Mouse (Mus musculus) neural tube, embryonic 15.5 days (tissue): ENCODE measurements around the gene Dpf1. TPM values are rescaled to one million over a fixed set of nuclear protein-coding genes. Genes with fewer than 3 reads are reported as not detected.
A peak's percentile ranks its signal among the peaks of the same experiment; 100 is the strongest.

ENCODE experiments used
- ATAC-seq: fragments of 200-750 bp; cut with Nextera tagmentation; 2 replicates; pipeline ENCODE4 v1.8.0; 2017; ENCODE audit warnings: mild to moderate bottlenecking, moderate TSS enrichment, moderate library complexity; ENCODE audit not compliant: low FRiP score
- H3K27ac ChIP-seq: fragments of 300-500 bp; sonication (generic); replicated peaks from 2 replicates; pipeline ENCODE4 v1.5.1; 2015; ENCODE audit warnings: mild to moderate bottlenecking, inconsistent platforms
- H3K27me3 ChIP-seq: fragments of 300-500 bp; sonication (generic); replicated peaks from 2 replicates; pipeline ENCODE4 v1.6.1; 2015; ENCODE audit warnings: inconsistent platforms
- H3K36me3 ChIP-seq: fragments of 300-500 bp; sonication (generic); 2 replicates; pipeline ENCODE4 v1.6.1; 2015; ENCODE audit warnings: inconsistent platforms
- H3K4me1 ChIP-seq: fragments of 300-500 bp; sonication (generic); 2 replicates; pipeline ENCODE4 v1.6.1; 2015; ENCODE audit warnings: inconsistent platforms
- H3K4me2 ChIP-seq: fragments of 300-500 bp; sonication (generic); 2 replicates; pipeline ENCODE4 v1.6.1; 2015; ENCODE audit warnings: inconsistent platforms, mild to moderate bottlenecking, moderate library complexity
- H3K4me3 ChIP-seq: fragments of 300-500 bp; sonication (generic); replicated peaks from 2 replicates; pipeline ENCODE4 v1.5.1; 2015; ENCODE audit warnings: mild to moderate bottlenecking, inconsistent platforms
- H3K9ac ChIP-seq: fragments of 300-500 bp; sonication (generic); replicated peaks from 2 replicates; pipeline ENCODE4 v1.6.1; 2015; ENCODE audit warnings: mild to moderate bottlenecking, inconsistent platforms
- H3K9me3 ChIP-seq: fragments of 300-500 bp; sonication (generic); replicated peaks from 2 replicates; pipeline ENCODE4 v1.6.1; 2016; ENCODE audit warnings: inconsistent platforms
- WGBS: fragments of 180-500 bp; shearing (Covaris S2); methylation state at CpG from one replicate; pipeline ENCODE4 v1.1.7; 2015; ENCODE audit warnings: mixed read lengths; 5-methylcytosine and 5-hydroxymethylcytosine counted together
- polyA plus RNA-seq: library from polyadenylated mRNA; unstranded; fragments of >200 nt; fragmentation: Nextera tagmentation; extraction: Ambion mirVana; gene quantifications from 2 replicates; pipeline ENCODE4 v1.2.1, GENCODE M21; 2015

Gene Dpf1
- polyA plus RNA-seq, 1 experiment from 2014 or later = 198 TPM

DNA sequence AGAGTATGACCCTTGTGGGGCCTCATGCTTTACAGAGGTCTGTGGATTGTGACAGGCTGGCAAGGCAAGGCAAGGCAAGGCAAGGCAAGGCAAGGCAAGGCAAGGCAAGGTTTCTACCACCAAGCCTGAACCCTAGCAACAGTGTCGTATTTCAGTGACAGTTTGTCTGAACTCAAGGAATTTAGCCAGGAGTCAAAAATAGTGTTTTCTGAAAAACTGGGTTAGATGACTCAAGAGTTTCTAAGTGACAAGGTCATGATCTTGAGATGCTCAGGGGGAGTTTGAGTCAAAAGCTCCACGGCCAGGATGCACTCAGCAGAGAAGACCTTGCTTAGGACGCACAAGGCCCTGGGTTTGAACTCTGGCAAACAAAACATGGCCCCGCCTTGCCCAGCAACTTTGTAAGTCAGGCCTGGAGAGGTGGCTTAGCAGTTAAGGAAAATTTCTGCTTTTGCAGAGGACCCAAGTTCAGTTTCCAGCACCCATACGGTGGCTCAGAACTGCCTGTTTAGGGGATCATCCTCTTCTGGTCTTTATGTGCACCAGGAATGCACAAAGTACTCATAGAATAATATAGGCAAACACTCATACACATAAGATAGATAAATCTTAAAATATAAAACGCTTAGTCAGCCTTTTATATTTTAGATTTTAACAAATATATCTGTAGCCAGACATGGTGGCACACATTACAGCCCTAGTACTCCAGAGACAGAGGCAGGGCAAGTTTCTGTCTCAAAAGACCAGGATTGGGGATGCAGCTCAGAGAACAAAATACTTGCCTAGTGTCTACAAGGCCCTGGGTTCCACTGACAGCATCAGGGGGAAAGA, 32.3 kb downstream of the Dpf1 start:
- H3K36me3 ChIP-seq = peaks cover 40% of the 10 kb centered on the region
- H3K4me1 ChIP-seq = no peaks in the 10 kb centered on the region
- 89% methylated on average over 6 of the region's 6 CpGs for WGBS
- H3K4me3 ChIP-seq = no peak overlapping the region
- no peaks in the 10 kb centered on the region for H3K27me3 ChIP-seq
- H3K9ac ChIP-seq = no peak overlapping the region
- ATAC-seq = no peak
- no peak overlapping the region for H3K27ac ChIP-seq
- H3K9me3 ChIP-seq = no peaks in the 10 kb centered on the region
- no peak overlapping the region for H3K4me2 ChIP-seq

DNA sequence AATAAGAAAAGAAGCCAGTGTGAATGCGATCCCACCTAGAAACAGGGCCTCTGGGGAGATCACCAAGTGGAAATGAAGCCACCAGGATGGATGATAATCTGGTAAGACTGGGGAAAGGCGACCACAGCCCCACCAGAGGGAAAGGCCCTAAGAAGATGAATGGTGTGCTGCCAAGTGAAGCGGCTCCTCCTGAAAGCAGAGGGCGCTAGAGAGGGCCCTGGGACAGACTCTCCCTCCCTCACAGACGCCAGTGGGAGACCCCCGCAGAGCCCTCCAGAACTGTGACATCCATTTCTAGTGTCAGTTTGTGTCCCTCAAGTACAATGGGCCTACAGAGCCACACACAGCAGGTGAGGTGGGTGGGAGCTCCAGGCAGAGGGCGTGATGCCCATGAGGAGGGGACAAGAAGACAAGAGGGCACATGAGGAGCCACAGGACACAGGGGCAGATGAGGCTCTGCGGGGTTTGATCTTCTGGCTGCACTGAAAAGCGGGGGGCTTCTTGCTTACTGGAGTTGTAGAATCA, 33.1 kb downstream of the Dpf1 start:
- Histone ChIP-seq H3K9ac (no peak overlapping the region), H3K27me3 (no peaks in the 10 kb centered on the region), H3K4me1 (peaks cover 5% of the 10 kb centered on the region), H3K4me2 (no peak overlapping the region), H3K27ac (no peak overlapping the region), H3K36me3 (peaks cover 32% of the 10 kb centered on the region), H3K9me3 (no peaks in the 10 kb centered on the region), H3K4me3 (no peak overlapping the region)
- WGBS = 72% methylated on average over 9 of the region's 9 CpGs
- no peak for ATAC-seq

DNA sequence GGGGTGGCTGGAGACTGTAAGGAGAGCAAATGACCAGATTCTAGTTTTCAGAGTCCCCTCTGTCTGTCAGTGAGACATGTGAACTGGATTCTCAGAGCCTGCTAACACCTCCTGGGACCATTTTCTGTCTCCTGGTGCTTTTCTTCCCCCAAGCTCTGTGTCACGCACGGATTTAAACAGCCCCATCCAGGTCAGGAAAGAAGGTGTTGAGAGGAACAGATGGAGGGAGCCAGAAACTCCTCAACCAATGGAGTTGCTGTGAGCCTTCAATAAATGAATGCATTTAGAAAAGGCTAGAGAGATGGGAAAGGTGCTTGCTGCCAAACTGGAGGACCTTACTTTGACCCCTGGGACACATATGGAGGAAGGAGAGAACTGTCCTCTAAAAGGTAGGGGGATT, 34.0 kb downstream of the Dpf1 start:
- WGBS = 93% methylated on average over 2 of the region's 2 CpGs
- peaks cover 26% of the 10 kb centered on the region for H3K36me3 ChIP-seq
- H3K4me2 ChIP-seq = no peak overlapping the region
- peaks cover 14% of the 10 kb centered on the region for H3K4me1 ChIP-seq
- H3K27me3 ChIP-seq = no peaks in the 10 kb centered on the region
- no peak overlapping the region for H3K4me3 ChIP-seq
- H3K9ac ChIP-seq = no peak overlapping the region
- H3K27ac ChIP-seq = no peak overlapping the region
- no peak for ATAC-seq
- H3K9me3 ChIP-seq = no peaks in the 10 kb centered on the region

DNA sequence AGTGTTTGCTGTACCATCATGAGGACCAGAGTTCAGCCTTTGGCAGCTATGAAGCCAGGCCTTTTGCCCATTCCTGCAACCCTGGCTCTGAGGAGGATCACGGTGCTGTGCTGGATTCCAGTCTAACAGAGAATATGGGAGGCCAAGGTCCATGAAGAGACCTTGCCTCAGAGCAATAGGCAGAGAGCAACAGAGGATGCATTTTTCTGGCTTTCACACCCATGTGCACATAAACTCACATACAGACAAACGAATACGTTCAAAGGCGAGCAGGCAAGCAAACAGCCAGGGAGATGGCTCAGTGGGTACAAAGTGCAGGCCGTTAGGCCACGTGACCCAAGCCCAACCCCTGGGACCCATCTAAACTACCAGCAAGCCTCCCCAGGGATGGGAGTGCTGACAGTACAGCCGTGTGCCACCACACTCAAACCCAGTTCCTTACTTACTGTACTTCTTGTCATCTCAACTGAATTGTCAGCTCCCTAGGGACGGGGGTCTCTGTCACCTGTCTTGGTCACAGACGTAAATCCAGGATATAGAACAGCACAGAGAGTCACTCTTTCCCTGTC, 34.7 kb downstream of the Dpf1 start:
- Histone ChIP-seq H3K27ac (no peak overlapping the region), H3K4me2 (no peak overlapping the region), H3K36me3 (peaks cover 19% of the 10 kb centered on the region), H3K4me1 (peaks cover 14% of the 10 kb centered on the region), H3K27me3 (no peaks in the 10 kb centered on the region), H3K4me3 (no peak overlapping the region), H3K9ac (no peak overlapping the region), H3K9me3 (no peaks in the 10 kb centered on the region)
- no peak for ATAC-seq
- WGBS = 79% methylated on average over 9 of the region's 9 CpGs

- Histone ChIP-seq H3K4me2 (no peak overlapping the region), H3K4me3 (no peak overlapping the region), H3K27ac (no peak overlapping the region), H3K36me3 (peaks cover 19% of the 10 kb centered on the region), H3K27me3 (no peaks in the 10 kb centered on the region), H3K9me3 (no peaks in the 10 kb centered on the region), H3K4me1 (peaks cover 14% of the 10 kb centered on the region), H3K9ac (no peak overlapping the region)
- 81% methylated on average over 14 of the region's 14 CpGs for WGBS
- no peak for ATAC-seq
Measured at GRCm38 (mm10) chr7:29338984-29339679, 35.4 kb downstream of the Dpf1 start.

GRCm38 (mm10) chr7:29340247-29340646, 36.5 kb downstream of the Dpf1 start:
- no peak overlapping the region for H3K9ac ChIP-seq
- peaks cover 15% of the 10 kb centered on the region for H3K4me1 ChIP-seq
- WGBS = 90% methylated on average over 9 of the region's 9 CpGs
- no peak overlapping the region for H3K4me3 ChIP-seq
- no peaks in the 10 kb centered on the region for H3K9me3 ChIP-seq
- H3K27me3 ChIP-seq = no peaks in the 10 kb centered on the region
- H3K36me3 ChIP-seq = peaks cover 19% of the 10 kb centered on the region
- no peak overlapping the region for H3K27ac ChIP-seq
- H3K4me2 ChIP-seq = no peak overlapping the region
- no peak for ATAC-seq

DNA sequence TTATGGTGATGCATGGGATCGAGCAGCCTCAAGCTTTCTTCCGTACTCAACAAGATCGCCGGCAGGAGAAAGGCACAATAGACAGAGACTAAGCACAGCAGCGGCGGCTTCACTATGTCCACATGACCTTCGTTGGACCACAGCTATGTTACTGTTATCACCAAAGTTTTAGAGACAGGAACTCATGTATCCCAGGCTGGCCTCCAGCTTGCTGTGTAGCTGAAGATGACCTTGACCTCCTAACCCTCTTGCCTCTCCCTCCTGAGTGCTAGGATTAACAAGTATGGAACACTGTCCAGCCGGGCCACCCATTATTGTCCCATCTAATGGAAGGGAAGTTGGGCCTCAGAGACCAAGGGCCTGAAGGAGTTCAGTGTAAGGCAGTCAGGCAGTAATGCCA, 37.1 kb downstream of the Dpf1 start:
- no peak overlapping the region for H3K4me2 ChIP-seq
- no peaks in the 10 kb centered on the region for H3K9me3 ChIP-seq
- H3K4me3 ChIP-seq = no peak overlapping the region
- no peak overlapping the region for H3K27ac ChIP-seq
- peaks cover 20% of the 10 kb centered on the region for H3K4me1 ChIP-seq
- no peak for ATAC-seq
- 92% methylated on average over 8 of the region's 8 CpGs for WGBS
- H3K27me3 ChIP-seq = no peaks in the 10 kb centered on the region
- H3K36me3 ChIP-seq = peaks cover 19% of the 10 kb centered on the region
- no peak overlapping the region for H3K9ac ChIP-seq

DNA sequence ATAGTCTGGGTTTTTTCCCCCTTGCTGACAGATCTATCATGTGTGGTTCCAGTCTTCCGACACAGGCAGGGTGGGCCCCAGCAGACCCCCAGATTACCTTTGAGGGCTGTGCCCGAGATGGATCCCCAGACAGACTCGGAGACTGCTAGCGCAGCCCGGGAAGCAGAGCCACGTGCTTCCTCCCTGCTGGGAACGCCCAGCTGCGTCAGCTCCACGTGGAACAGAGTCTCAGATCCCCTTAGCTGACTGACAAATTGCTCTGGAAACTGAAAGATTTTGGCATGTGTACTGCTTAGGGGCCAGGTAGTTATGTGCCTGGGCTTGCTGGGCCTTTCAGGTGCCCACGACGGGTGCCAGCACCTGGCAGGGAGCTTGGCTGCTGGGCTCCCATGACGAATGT, 38.0 kb downstream of the Dpf1 start:
- H3K4me2 ChIP-seq = no peak overlapping the region
- peaks cover 28% of the 10 kb centered on the region for H3K4me1 ChIP-seq
- H3K9ac ChIP-seq = no peak overlapping the region; the same call in 1 of the 2 replicates
- no peaks in the 10 kb centered on the region for H3K9me3 ChIP-seq
- no peak for ATAC-seq
- peak overlapping the region; percentile 64 for H3K27ac ChIP-seq
- no peak overlapping the region for H3K4me3 ChIP-seq
- WGBS = 39% methylated on average over 12 of the region's 12 CpGs
- no peaks in the 10 kb centered on the region for H3K27me3 ChIP-seq
- H3K36me3 ChIP-seq = peaks cover 17% of the 10 kb centered on the region

GRCm38 (mm10) chr7:29342489-29343092, 38.8 kb downstream of the Dpf1 start:
- peaks cover 28% of the 10 kb centered on the region for H3K4me1 ChIP-seq
- H3K4me3 ChIP-seq = no peak overlapping the region
- no peaks in the 10 kb centered on the region for H3K9me3 ChIP-seq
- H3K27me3 ChIP-seq = no peaks in the 10 kb centered on the region
- no peak overlapping the region for H3K4me2 ChIP-seq
- H3K9ac ChIP-seq = peak overlapping the region; percentile 28; the same call in 1 of the 2 replicates
- H3K27ac ChIP-seq = peak overlapping the region; percentile 64
- 44% methylated on average over 8 of the region's 8 CpGs for WGBS
- no peak for ATAC-seq
- peaks cover 10% of the 10 kb centered on the region for H3K36me3 ChIP-seq

- no peak for ATAC-seq
Measured at GRCm38 (mm10) chr7:29343746-29344145, 40.0 kb downstream of the Dpf1 start.

DNA sequence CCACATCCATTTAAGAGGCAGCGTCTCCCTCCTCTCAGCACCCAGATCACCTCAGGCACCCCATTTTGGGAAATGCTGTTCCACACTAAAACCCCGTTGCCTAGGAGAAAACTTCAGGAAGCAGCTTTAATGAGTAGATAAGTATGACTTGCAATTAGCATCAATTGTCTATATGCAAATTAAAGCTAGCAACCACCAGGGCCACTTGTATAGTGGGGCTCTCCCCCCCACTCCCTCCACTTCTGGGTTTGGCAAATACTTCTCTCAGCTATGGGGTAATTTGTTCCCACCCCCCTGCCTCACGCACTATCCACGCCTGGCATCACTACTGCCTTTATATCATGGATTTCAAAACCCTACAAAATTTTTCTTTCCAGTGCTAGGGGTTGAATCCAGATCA, 41.8 kb downstream of the Dpf1 start:
- ATAC-seq = no peak
- no peak overlapping the region for H3K9ac ChIP-seq
- H3K4me1 ChIP-seq = peaks cover 28% of the 10 kb centered on the region
- H3K9me3 ChIP-seq = no peaks in the 10 kb centered on the region
- peak overlapping the region; percentile 58 for H3K27ac ChIP-seq
- 43% methylated on average over 4 of the region's 4 CpGs for WGBS
- no peaks in the 10 kb centered on the region for H3K27me3 ChIP-seq
- no peak overlapping the region for H3K4me3 ChIP-seq
- H3K36me3 ChIP-seq = peaks cover 22% of the 10 kb centered on the region
- H3K4me2 ChIP-seq = no peak overlapping the region

More at GRCm38 (mm10) chr7:29343746-29344145, 40.0 kb downstream of the Dpf1 start:
- Histone ChIP-seq H3K9me3 (no peaks in the 10 kb centered on the region), H3K27ac (no peak overlapping the region), H3K4me2 (no peak overlapping the region), H3K9ac (no peak overlapping the region), H3K4me3 (no peak overlapping the region), H3K36me3 (peaks cover 8% of the 10 kb centered on the region), H3K27me3 (no peaks in the 10 kb centered on the region), H3K4me1 (peaks cover 28% of the 10 kb centered on the region)
- 84% methylated on average over 7 of the region's 7 CpGs for WGBS
